Mouse (Mus musculus) small intestine, adult 2 months (tissue): ENCODE results near the gene Abcc4.

Source experiments
- CTCF ChIP-seq: fragments of 200-500 bp; IDR thresholded peaks from 2 replicates; pipeline ENCODE4 v1.5.1; 2012; ENCODE audit warnings: low read depth, mild to moderate bottlenecking, control low read depth, inconsistent platforms, low read length, moderate library complexity, mixed read lengths; ENCODE audit not compliant: insufficient replicate concordance, insufficient read length; ENCODE audit errors: extremely low read depth
- POLR2A ChIP-seq: fragments of 200-500 bp; IDR thresholded peaks from 2 replicates; pipeline ENCODE4 v1.6.1; 2012; ENCODE audit warnings: low read depth, mild to moderate bottlenecking, control low read depth, inconsistent platforms, low read length, moderate library complexity

- TF ChIP-seq POLR2A, result no peak
- TF ChIP-seq CTCF, result no peak
These were observed 223.7 kb downstream of the Abcc4 start for GRCm38 (mm10) chr14:118482320-118482719.
